Mouse (Mus musculus): Measurements from ENCODE around the gene Ctnnbip1. TPM values are rescaled to one million over a fixed set of nuclear protein-coding genes. Genes with fewer than 3 reads are reported as not detected.
"Not testable (repeated sequence)": the region's sequence is repeated elsewhere in the genome, so short reads cannot be mapped to it uniquely, and the experiment has no call there.

The Ctnnbip1 gene
- total RNA-seq, 1 experiment, result 18.3 TPM

DNA sequence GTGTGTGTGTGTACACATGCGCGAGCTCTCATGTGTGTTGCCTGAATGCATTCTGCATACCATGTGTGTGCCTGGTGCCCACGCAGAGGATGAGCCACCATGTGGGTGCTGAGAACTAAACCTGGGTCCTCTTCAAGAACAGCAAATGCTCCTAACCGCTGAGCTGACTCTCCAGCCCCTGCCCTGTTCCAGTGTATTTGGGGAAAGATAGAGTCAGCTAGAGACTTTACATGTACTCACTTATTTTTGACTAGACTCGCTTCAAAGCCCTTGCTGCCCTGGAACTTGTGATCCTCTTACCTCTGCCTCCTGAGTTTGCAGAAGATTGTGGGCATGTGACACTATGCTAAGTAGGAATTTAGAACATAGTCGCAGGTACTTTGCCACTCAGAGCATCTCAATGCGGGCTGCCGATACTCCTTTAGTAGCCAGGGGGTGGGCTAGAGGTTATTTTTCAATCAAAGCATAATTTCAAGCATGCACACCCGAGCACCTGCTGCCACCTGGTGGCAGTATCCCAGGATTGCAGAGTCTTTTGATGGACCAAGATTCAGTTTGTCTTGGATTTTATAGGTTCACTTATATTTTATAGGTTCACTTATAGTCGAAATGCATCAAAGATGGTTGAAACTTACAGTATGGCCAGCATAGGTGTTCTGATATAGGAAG is 93.5 kb downstream of the Ctnnbip1 start:
- no peak overlapping the region for H3K4me3 ChIP-seq (ENCODE audit: insufficient read depth in 1 of 2, low read depth in 1 of 2, low read length in 2 of 2, poor library complexity in 1 of 2, severe bottlenecking in 1 of 2)
- no peaks in the 10 kb centered on the region for H3K9me3 ChIP-seq (ENCODE audit: control insufficient read depth, insufficient read depth, low read depth, low read length)
- H3K27ac ChIP-seq (ENCODE audit: insufficient read depth, low read depth, low read length, poor library complexity, severe bottlenecking), result no peak overlapping the region
- H3K4me1 ChIP-seq (ENCODE audit: control insufficient read depth in 2 of 2, insufficient read depth in 2 of 2, low read length in 2 of 2, poor library complexity in 1 of 2), result peaks cover 4 to 15% of the 10 kb centered on the region in 2 experiments; a peak in 3 of 4 replicates
- TF ChIP-seq MAFK (IDR thresholded peaks at IDR 0.05; ENCODE audit: insufficient read depth, low read depth, low read length), result no peak
- TF ChIP-seq ZNF384 (IDR thresholded peaks at IDR 0.05; ENCODE audit: low read depth, low read length), result no peak
- in situ Hi-C loops (cut with MboI; ENCODE audit: low sequenced_read_pairs in 2 of 2, unreplicated experiment in 2 of 2), result no loop called here
- H3K36me3 ChIP-seq (ENCODE audit: control insufficient read depth, insufficient read depth, low read length, poor library complexity, severe bottlenecking), result peaks cover 4% of the 10 kb centered on the region
- no peak for DNase-seq (ENCODE audit: low read depth, low spot score)
- no peak overlapping the region for H3K9ac ChIP-seq (ENCODE audit: insufficient read depth, low read depth, low read length, poor library complexity, severe bottlenecking)

GRCm38 (mm10) chr4:149613497-149613896 is 95.5 kb downstream of the Ctnnbip1 start:
- DNase-seq (ENCODE audit: low read depth, low spot score); in situ Hi-C loops (cut with MboI; ENCODE audit: low sequenced_read_pairs in 2 of 2, unreplicated experiment in 2 of 2); H3K9ac ChIP-seq (ENCODE audit: insufficient read depth, low read depth, low read length, poor library complexity, severe bottlenecking): not testable (repeated sequence)

GRCm38 (mm10) chr4:149614869-149615268 is 96.8 kb downstream of the Ctnnbip1 start:
- no peak for DNase-seq (ENCODE audit: low read depth, low spot score)
- no peak for TF ChIP-seq ZNF384 (IDR thresholded peaks at IDR 0.05; ENCODE audit: low read depth, low read length)
- TF ChIP-seq MAFK (IDR thresholded peaks at IDR 0.05; ENCODE audit: insufficient read depth, low read depth, low read length), result no peak
- no peak for TF ChIP-seq ZC3H11A (IDR thresholded peaks at IDR 0.05; ENCODE audit: borderline replicate concordance, low read depth, low read length)
- no peak for TF ChIP-seq HCFC1 (IDR thresholded peaks at IDR 0.05; ENCODE audit: borderline replicate concordance, insufficient read depth, low read length)
- TF ChIP-seq CHD2 (IDR thresholded peaks at IDR 0.05; ENCODE audit: low read depth, low read length), result no peak
- in situ Hi-C loops (cut with MboI; ENCODE audit: low sequenced_read_pairs in 2 of 2, unreplicated experiment in 2 of 2), result no loop called here
- H3K4me1 ChIP-seq (ENCODE audit: control insufficient read depth in 2 of 2, insufficient read depth in 2 of 2, low read length in 2 of 2, poor library complexity in 1 of 2), result no peaks in the 10 kb centered on the region
- peaks cover 4% of the 10 kb centered on the region for H3K36me3 ChIP-seq (ENCODE audit: control insufficient read depth, insufficient read depth, low read length, poor library complexity, severe bottlenecking)
- H3K4me3 ChIP-seq (ENCODE audit: insufficient read depth in 1 of 2, low read depth in 1 of 2, low read length in 2 of 2, poor library complexity in 1 of 2, severe bottlenecking in 1 of 2), result no peak overlapping the region
- no peaks in the 10 kb centered on the region for H3K9me3 ChIP-seq (ENCODE audit: control insufficient read depth, insufficient read depth, low read depth, low read length)
- no peak overlapping the region for H3K9ac ChIP-seq (ENCODE audit: insufficient read depth, low read depth, low read length, poor library complexity, severe bottlenecking)
- H3K27ac ChIP-seq (ENCODE audit: insufficient read depth, low read depth, low read length, poor library complexity, severe bottlenecking), result no peak overlapping the region

More at GRCm38 (mm10) chr4:149613497-149613896, 95.5 kb downstream of the Ctnnbip1 start:
- not testable (repeated sequence) for H3K27ac ChIP-seq (ENCODE audit: insufficient read depth, low read depth, low read length, poor library complexity, severe bottlenecking); H3K9me3 ChIP-seq (ENCODE audit: control insufficient read depth, insufficient read depth, low read depth, low read length); H3K36me3 ChIP-seq (ENCODE audit: control insufficient read depth, insufficient read depth, low read length, poor library complexity, severe bottlenecking); H3K4me3 ChIP-seq (ENCODE audit: insufficient read depth in 1 of 2, low read depth in 1 of 2, low read length in 2 of 2, poor library complexity in 1 of 2, severe bottlenecking in 1 of 2); H3K4me1 ChIP-seq (ENCODE audit: control insufficient read depth in 2 of 2, insufficient read depth in 2 of 2, low read length in 2 of 2, poor library complexity in 1 of 2)

Other genes starting within 250 kb of the Ctnnbip1 start
- gene Kif1b, start 210.5 kb upstream of the Ctnnbip1 start, total RNA-seq (2012; rRNA removed), result 27.1 and 28.7 TPM in 2 replicates
- gene Ube4b, start 91.5 kb upstream of the Ctnnbip1 start, total RNA-seq (2012; rRNA removed), result 72.4 and 78.9 TPM in 2 replicates
- gene Rbp7, start 63.3 kb upstream of the Ctnnbip1 start, total RNA-seq (2012; rRNA removed), result 1.4 and 2.7 TPM in 2 replicates
- not detected in 2 replicates for gene Tmem274, start 40.9 kb upstream of the Ctnnbip1 start, total RNA-seq (2012; rRNA removed)
- gene Nmnat1, start 33.0 kb upstream of the Ctnnbip1 start, total RNA-seq (2012; rRNA removed), result 8.5 and 11.0 TPM in 2 replicates
- gene Lzic, start 33.0 kb upstream of the Ctnnbip1 start, total RNA-seq (2012; rRNA removed), result 27.0 and 29.1 TPM in 2 replicates
- 115 and 254 TPM in 2 replicates for gene Clstn1, start 68.2 kb downstream of the Ctnnbip1 start, total RNA-seq (2012; rRNA removed)
- 6.4 and 8.0 TPM in 2 replicates for gene Pik3cd, start 184.3 kb downstream of the Ctnnbip1 start, total RNA-seq (2012; rRNA removed)
- gene Tmem201, start 219.8 kb downstream of the Ctnnbip1 start, total RNA-seq (2012; rRNA removed), result 47.3 and 66.6 TPM in 2 replicates